Mouse (Mus musculus) megakaryocyte progenitor cell, adult 5-6 weeks (primary cell): Measurements from ENCODE around the gene Ank3. TPM values are rescaled to one million over a fixed set of nuclear protein-coding genes. Genes with fewer than 3 reads are reported as not detected.
"Not testable (repeated sequence)": the region's sequence is repeated elsewhere in the genome, so short reads cannot be mapped to it uniquely, and the experiment has no call there.

Source experiments
- ATAC-seq: replicated peaks from 2 replicates; pipeline ENCODE4 v1.8.0; 2016; ENCODE audit warnings: mild to moderate bottlenecking, moderate TSS enrichment, inconsistent platforms; ENCODE audit not compliant: poor library complexity
- total RNA-seq, 2 experiments: library from RNA; stranded (forward) in 1 of 2; stranded (reverse) in 1 of 2; fragments of 157-497, 149-512 nt in 1 of 2; fragments of 200-1000 nt in 1 of 2; gene quantifications; 2 replicates each; pipeline versions ENCODE4 v1.2.3 to v1.2.4; 2015 to 2017

Gene Ank3
- total RNA-seq, 2 experiments from 2014 or later = 0.25 TPM; not detected in 1

DNA sequence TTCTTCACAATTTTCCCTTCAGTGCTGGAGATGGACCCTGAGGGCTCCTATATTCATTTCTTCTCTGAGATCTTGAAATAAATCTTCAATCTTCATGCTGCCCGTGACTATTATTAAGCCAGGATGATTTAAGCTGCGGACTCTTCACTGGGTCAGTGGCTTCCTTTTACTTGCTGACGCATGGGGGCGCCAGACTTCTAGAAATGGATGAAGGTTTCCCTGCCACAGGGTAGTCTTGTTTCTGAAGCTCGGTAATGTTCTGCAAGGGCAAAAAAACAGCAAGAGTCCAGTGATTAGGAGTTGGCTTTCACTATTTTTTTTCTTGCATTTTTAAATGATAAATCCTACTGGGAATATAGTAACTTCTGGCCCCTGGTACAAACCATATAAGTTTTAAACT lies 471.8 kb downstream of the Ank3 start:
- peak; percentile 98 for ATAC-seq

DNA sequence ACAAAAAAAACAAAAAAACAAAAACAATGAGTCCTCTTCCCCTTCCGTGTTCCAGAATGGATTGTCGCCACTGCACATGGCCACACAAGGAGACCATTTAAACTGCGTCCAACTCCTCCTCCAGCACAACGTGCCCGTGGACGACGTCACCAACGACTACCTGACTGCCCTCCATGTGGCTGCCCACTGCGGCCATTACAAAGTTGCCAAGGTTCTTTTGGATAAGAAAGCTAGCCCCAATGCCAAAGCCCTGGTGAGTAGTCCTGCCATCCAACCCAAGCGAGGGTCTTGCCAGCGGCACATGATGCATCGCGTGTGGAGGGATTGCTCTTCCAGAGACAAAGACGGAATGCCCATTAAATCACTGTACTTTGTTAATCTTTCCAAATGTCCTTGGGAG lies 472.4 kb downstream of the Ank3 start:
- no peak for ATAC-seq

- ATAC-seq = no peak
Measured at GRCm38 (mm10) chr10:69872182-69872741, 473.7 kb downstream of the Ank3 start.

DNA sequence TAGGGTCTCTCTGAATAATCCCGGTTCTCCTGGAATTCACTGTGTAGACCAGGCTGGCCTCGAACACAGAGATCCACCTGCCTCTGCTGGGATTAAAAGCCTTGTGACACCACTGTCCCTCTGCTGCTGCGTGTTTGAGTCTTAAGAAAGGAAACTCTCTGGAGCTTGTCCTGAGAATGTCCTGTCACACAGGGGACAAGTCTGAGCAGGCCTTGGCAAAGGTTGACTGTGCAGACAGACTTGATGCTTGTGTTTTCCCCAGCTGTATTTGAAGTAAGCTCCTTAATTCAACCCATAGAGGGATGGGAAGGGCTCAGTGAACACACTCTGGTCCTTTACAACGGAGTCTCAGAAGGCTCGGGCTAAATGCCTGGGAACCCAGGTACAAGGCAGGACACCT lies 474.3 kb downstream of the Ank3 start:
- ATAC-seq = no peak

DNA sequence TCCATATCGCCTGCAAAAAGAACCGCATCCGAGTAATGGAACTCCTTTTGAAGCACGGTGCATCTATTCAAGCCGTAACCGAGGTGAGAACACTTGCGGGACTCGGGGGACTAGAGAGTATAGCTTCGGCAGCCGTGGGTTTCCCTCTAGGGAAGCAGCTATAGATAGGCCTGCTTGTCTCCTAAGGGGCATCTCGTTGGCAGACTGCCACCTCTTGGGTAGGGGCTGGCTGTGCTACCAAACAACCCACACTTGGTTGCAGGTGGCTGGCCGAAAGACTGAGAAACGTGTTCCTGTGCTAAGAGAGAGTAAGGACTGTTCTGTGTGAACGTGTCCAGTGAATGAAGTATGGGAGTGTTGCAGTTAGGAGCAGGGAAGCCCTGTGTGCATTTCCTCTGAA lies 476.2 kb downstream of the Ank3 start:
- no peak for ATAC-seq

DNA sequence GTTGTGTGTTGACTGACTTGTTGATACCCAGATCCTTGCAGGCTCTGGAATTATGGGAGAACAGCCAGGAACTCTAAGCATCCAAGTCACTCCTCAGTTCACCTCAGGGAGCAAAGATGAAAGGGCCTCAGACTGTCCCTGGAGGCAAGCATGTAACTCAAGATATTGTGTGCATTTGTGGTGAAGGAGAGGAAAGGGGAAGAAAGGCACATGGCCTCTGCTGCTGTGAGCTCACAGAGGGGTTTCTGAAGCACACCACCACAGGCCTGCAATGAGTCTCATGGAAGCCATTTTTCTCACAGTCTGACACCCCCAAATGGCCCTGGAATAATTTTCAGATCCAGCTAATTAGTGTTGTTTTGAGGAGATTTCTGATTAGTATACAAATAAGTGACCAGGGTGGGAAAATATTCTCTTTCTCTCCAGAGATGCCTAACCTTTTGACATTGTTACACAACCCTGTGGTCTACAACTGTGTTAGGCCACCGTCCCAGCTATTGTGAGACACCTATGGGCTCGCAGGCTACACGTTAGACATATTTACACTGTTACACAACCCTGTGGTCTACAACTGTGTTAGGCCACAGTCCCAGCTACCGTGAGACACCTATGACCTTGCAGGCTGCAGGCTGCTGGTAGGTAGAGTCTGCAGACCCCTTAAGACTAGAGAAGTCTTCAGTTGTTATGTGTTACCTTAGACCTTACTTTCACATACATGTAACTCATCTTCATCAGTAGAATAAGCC lies 485.5 kb downstream of the Ank3 start:
- ATAC-seq = peak; percentile 87

- ATAC-seq = peak; percentile 75
Measured at GRCm38 (mm10) chr10:69888399-69888798, 489.8 kb downstream of the Ank3 start.

GRCm38 (mm10) chr10:69889779-69890178 lies 491.2 kb downstream of the Ank3 start:
- ATAC-seq = peak; percentile 60; the same call in 1 of the 2 replicates

DNA sequence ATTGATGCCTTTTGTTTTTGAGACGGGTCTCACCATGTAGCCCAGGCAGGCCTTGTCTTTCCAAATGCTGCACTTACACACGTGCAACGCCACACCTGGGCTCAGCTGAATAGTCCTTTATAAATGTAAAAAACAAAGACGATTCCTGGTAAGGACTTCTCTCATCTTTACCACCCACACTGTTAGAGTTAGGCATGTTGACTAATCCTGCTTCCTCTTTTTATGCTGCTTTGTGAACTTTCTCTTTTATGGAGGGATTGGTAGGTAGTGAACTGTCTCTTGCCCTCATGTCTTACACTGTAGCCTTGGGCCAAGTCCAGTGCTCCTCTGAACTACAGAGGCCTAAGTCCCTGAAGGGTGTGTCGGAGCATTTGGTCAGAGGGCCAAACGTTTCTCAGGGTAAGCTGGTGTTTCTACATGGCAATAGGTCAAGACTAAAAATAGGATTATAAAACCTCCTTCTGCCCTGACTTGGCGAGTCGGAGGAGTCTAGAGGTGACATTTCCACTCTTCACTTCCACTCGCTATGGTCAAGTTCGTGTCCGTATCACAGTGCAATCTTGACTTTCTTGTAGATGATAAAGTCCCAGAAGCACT lies 491.9 kb downstream of the Ank3 start:
- ATAC-seq = peak; percentile 52

DNA sequence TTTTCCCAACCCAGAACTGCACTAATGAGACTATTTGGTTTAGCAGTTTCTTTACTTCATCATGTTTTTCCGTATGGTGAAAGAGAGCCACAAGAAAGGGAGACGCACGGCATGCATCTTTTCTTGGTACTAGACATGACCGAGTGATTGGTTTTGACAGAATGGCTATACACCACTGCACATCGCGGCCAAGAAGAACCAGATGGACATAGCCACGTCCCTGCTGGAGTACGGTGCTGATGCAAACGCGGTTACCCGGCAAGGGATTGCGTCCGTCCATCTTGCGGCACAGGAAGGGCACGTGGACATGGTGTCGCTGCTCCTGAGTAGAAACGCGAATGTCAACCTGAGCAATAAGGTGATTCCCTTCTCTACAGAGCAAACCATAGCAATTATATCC lies 493.6 kb downstream of the Ank3 start:
- ATAC-seq = no peak

- no peak for ATAC-seq
Measured at GRCm38 (mm10) chr10:69895606-69896005, 497.0 kb downstream of the Ank3 start.

GRCm38 (mm10) chr10:69897927-69898326 lies 499.4 kb downstream of the Ank3 start:
- ATAC-seq = no peak

DNA sequence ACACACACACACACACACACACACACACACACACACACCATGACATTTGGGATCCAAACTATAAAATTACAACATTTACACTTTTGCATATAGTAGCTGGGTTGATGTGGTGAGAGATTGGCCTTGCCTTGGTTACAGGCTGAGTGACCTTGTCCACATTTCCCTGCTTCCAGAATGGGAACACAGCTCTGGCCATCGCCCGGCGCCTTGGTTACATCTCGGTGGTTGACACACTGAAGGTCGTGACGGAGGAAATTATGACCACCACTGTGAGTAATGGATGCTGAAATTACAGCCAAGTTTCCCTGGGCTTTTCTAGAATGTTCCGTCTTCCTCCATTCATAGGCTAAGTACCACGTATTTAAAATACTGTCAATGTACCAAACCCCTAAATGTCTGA lies 500.2 kb downstream of the Ank3 start:
- ATAC-seq = no peak

DNA sequence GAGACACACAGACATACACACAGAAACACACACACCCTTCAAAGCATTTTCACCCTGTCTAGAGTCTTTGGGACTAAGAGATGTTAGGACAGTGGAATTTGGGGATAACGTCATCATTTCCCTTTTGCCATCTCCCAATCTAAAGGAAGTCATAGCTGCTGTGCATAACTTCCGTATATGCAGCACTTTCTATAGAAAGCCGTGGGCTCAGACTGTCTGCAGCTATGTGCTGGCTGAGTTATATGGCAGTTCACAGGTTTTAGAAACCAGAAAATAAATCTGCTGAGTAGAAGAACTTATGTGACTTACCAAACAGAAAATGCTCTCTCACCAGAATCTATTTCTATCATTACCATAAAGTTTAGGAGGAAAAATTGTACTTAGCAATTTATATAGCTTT lies 501.2 kb downstream of the Ank3 start:
- ATAC-seq = no peak

- ATAC-seq = no peak
Measured at GRCm38 (mm10) chr10:69902024-69902423, 503.5 kb downstream of the Ank3 start.

- no peak for ATAC-seq
Measured at GRCm38 (mm10) chr10:69904321-69904720, 505.7 kb downstream of the Ank3 start.

DNA sequence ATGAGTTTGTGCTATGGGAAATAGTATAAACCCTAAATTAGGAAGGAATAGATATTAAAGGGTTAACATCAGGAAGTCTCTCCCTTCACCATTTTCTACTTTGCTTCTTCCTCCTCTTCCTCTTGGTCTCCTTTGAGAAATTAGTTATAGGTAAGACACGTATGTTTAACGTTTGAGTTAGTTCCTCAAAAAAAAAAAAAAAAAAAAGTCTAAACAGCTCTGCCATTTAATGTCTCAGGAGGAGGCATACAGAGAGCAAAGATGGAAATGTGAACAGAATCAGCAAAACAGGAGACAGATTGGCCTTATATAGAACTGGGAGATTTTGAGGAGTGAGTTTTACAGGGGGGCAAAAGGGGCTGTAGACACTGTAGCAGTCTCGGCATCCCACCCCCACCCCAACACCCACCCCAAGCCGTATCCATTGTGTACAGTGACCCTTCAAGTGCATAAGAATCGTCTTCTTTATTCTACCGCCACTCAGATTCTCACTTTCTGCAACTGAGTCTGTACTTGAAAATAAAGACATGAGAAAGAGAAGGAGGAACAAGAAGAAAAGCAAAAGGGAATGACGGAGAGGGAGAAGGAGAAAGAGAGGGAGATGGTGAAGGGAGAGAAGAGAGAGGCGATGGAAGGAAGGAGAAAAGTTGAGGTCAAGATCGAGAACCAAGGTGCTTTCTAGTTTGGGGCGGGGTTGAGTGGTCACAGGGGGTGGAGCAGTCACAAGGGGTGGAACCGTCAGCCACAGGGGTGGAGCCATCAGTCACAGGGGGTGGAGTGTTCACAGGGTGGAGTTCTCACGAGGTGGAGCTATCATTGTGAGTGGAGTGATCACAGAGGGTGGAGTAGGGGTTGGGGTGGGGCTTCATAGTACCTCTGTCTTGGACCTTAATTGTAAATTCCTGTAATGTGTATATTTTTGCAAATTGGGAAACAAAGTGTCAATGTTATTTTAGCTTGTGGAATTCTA lies 509.5 kb downstream of the Ank3 start:
- peak; percentile 90 for ATAC-seq

DNA sequence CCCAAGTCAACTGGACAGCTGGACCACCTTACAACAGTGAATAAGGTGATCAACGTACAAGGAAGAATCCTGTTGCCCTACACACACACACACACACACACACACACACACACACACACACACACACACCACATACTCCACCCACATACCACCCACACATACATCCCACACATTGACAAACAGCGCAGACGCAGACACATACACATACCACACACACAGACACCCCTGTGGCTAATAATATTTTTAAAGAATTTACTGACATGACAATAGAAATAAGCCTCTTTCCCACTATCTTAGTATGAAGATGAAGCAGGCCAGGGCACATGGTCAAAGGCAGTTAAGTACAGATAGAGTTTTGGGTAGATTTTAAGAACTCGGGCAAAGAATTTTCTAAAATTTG lies 511.3 kb downstream of the Ank3 start:
- 0 out of 2 replicates have a peak, but pooled peaks have one; percentile 1 for ATAC-seq

DNA sequence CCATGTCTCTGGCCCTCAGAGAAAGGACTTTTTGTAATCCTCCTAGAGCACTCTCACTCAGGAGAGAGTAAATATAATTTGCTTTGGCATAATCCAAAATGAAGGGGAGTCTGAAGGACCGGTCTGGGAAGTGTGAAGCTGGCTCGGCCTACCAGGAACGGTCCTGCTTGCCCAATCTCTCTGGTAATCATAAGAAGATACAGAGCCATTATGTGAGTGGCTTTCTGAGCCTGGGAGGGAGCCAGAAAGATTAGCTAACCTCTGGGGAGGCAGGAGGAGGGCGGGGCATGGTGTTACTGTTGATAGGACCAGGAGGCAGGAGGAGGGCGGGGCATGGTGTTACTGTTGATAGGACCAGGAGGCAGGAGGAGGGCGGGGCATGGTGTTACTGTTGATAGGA lies 511.7 kb downstream of the Ank3 start:
- ATAC-seq = peak; percentile 87

DNA sequence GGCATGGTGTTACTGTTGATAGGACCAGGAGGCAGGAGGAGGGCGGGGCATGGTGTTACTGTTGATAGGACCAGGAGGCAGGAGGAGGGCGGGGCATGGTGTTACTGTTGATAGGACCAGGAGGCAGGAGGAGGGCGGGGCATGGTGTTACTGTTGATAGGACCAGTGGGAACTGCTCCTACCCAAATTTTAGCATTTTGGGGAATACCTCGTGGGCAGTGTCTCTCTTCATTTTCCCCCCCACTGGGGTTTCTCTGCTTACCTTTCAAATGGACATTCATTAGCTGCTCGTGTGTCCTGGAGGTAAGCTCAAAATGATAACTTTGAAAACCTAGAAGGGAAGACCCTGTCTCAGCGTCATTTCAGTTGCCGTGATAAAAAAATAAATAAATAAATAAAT lies 512.2 kb downstream of the Ank3 start:
- not testable (repeated sequence) for ATAC-seq

DNA sequence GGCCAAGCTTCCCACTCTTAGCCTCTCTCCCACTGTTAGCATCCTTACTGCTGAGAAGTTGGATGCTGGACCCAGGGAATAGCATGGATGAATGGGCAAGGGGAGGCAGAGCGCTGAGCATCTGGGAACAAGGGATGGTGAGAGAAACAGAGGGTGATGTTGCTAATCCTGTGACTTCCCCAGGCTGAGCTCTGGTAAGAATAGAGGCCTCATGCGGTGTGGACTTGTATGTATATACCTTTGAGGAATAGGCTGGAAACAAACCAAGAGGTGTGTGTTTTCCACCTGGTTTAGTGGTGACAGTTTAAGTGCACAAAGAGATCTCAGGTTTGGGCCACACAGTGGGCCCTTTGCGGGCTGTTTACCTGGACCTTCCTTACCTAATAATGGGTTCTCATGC lies 517.0 kb downstream of the Ank3 start:
- no peak for ATAC-seq
